9 mouse cellular contexts compared by ENCODE assay signal in genomic region chr9:37543869-37544440, GRCm38 (mm10). TPM values are rescaled to one million over a fixed set of nuclear protein-coding genes. Genes with fewer than 3 reads are reported as not detected.
A peak's percentile ranks its signal among the peaks of the same experiment; 100 is the strongest.
DNase-seq lines count a peak whose midpoint lies in the region; ATAC-seq and TF ChIP-seq lines count a peak whose summit lies in the region.
"Had no signal": no experiment of that assay in that cellular context is flagged by ENCODE, and none has a peak within 500 bp of the region (broad histone marks: within the 10 kb centered on the region; RNA-seq: fewer than 3 reads in every experiment).

No protein-coding gene starts in this region.

- no peak for ATAC-seq in heart, embryonic 11.5 days (replicated peaks; ENCODE audit: insufficient number of reproducible peaks, low FRiP score, low TSS enrichment)
- ATAC-seq in embryonic facial prominence, embryonic 13.5 days (ENCODE audit: insufficient number of reproducible peaks, insufficient read depth, low FRiP score, low TSS enrichment, low read depth), result 0 out of 2 replicates have a peak, but pooled peaks have one; percentile 24
- ATAC-seq in midbrain, embryonic 12.5 days (ENCODE audit: low FRiP score, low read depth), result no peak
- ATAC-seq in inflammation-experienced regulatory T-cells, adult 6 months, result no peak
- ATAC-seq in megakaryocyte, adult 5-6 weeks (ENCODE audit: poor library complexity, severe bottlenecking), result no peak

- H3K9me3 ChIP-seq in heart, embryonic 11.5 days (replicated peaks; ENCODE audit: control insufficient read depth, low read length), result no peaks in the 10 kb centered on the region
- H3K9me3 ChIP-seq in embryonic facial prominence, embryonic 13.5 days, result no peaks in the 10 kb centered on the region
- no peaks in the 10 kb centered on the region for H3K9me3 ChIP-seq in midbrain, embryonic 12.5 days

- no peaks in the 10 kb centered on the region for H3K36me3 ChIP-seq in heart, embryonic 11.5 days (ENCODE audit: control insufficient read depth, insufficient read depth, low read length)
- H3K36me3 ChIP-seq in embryonic facial prominence, embryonic 13.5 days, result no peaks in the 10 kb centered on the region
- no peaks in the 10 kb centered on the region for H3K36me3 ChIP-seq in kidney, adult 2 months (ENCODE audit: control insufficient read depth, insufficient read depth, low read length)
- no peaks in the 10 kb centered on the region for H3K36me3 ChIP-seq in midbrain, embryonic 12.5 days

- H3K4me1 ChIP-seq in heart, embryonic 11.5 days (ENCODE audit: control insufficient read depth, insufficient read depth, low read length), result peaks cover 9% of the 10 kb centered on the region; the same call in 1 of the 2 replicates
- peaks cover 24% of the 10 kb centered on the region for H3K4me1 ChIP-seq in embryonic facial prominence, embryonic 13.5 days
- H3K4me1 ChIP-seq in kidney, adult 2 months (ENCODE audit: control insufficient read depth, insufficient read depth, low read length), result peaks cover 8% of the 10 kb centered on the region; the same call in 1 of the 2 replicates
- H3K4me1 ChIP-seq in midbrain, embryonic 12.5 days, result peaks cover 16% of the 10 kb centered on the region

- intact Hi-C loops in heart, postnatal 36 days (cut with DNase I), result loop anchor here (1.0 to 2.0 kb wide), 2 partner anchors 14 to 81 kb away; no protein-coding TSS in a partner anchor
- intact Hi-C loops in left cerebral cortex, postnatal 14 days (cut with DNase I), result loop anchor here (2.0 kb wide), 1 partner anchor 113 kb away; no protein-coding TSS in a partner anchor

- TF ChIP-seq CTCF in kidney, adult 2 months (conservative IDR thresholded peaks at IDR 0.05; ENCODE audit: insufficient read depth, insufficient read length, low read depth, low read length), result no peak

- peak overlapping the region; percentile 45 for H3K4me3 ChIP-seq in heart, embryonic 11.5 days (ENCODE audit: low read depth, low read length)
- peak overlapping the region; percentile 38 for H3K4me3 ChIP-seq in embryonic facial prominence, embryonic 13.5 days
- peak overlapping the region; percentile 35 for H3K4me3 ChIP-seq in kidney, adult 2 months (ENCODE audit: insufficient read depth, low read depth, low read length)
- H3K4me3 ChIP-seq in midbrain, embryonic 12.5 days, result peak overlapping the region; percentile 32

- WGBS in heart, embryonic 11.5 days (ENCODE audit: insufficient replicate concordance), result 26% methylated on average over 12 of the region's 12 CpGs
- 28% methylated on average over 12 of the region's 12 CpGs for WGBS in embryonic facial prominence, embryonic 13.5 days
- WGBS in kidney, adult 2 months, result 30% methylated on average over 12 of the region's 12 CpGs
- WGBS in midbrain, embryonic 12.5 days, result 24% methylated on average over 12 of the region's 12 CpGs

- H3K27me3 ChIP-seq in heart, embryonic 11.5 days (ENCODE audit: control insufficient read depth, insufficient read depth, low read length), result peaks cover 18% of the 10 kb centered on the region
- H3K27me3 ChIP-seq in embryonic facial prominence, embryonic 13.5 days, result peaks cover 40% of the 10 kb centered on the region
- H3K27me3 ChIP-seq in kidney, adult 2 months (replicated peaks; ENCODE audit: control insufficient read depth, insufficient read depth, low read length), result no peaks in the 10 kb centered on the region
- peaks cover 88% of the 10 kb centered on the region for H3K27me3 ChIP-seq in midbrain, embryonic 12.5 days

- peak overlapping the region; percentile 77 for H3K4me2 ChIP-seq in heart, embryonic 11.5 days
- H3K4me2 ChIP-seq in embryonic facial prominence, embryonic 13.5 days, result peak overlapping the region; percentile 69
- peak overlapping the region; percentile 54 for H3K4me2 ChIP-seq in midbrain, embryonic 12.5 days (replicated peaks)

- no peak overlapping the region for H3K27ac ChIP-seq in heart, embryonic 11.5 days (ENCODE audit: low read depth, low read length)
- H3K27ac ChIP-seq in embryonic facial prominence, embryonic 13.5 days, result no peak overlapping the region
- peak overlapping the region; percentile 56 for H3K27ac ChIP-seq in kidney, adult 2 months (ENCODE audit: insufficient read depth, low read depth, low read length)
- H3K27ac ChIP-seq in midbrain, embryonic 12.5 days (replicated peaks), result no peak overlapping the region

- no peak for DNase-seq in heart, postnatal 36 days
- peak; percentile 60 for DNase-seq in kidney, adult 2 months
- no peak for DNase-seq in left cerebral cortex, postnatal 14 days (ENCODE audit: low spot score in 2 of 2)

- H3K9ac ChIP-seq in heart, embryonic 11.5 days (ENCODE audit: low read depth, low read length), result no peak overlapping the region
- H3K9ac ChIP-seq in embryonic facial prominence, embryonic 13.5 days, result 0 out of 2 replicates have a peak overlapping the region, but pooled peaks have one; percentile 54
- no peak overlapping the region for H3K9ac ChIP-seq in midbrain, embryonic 12.5 days (replicated peaks)

- no peak for TF ChIP-seq POLR2A in kidney, adult 2 months (IDR thresholded peaks at IDR 0.05; ENCODE audit: low read depth, low read length)

RNA-seq across cellular contexts. Expression of gene Vsig2, which starts 4.9 kb away (rescaled TPM):
- polyA plus RNA-seq in heart, embryonic 11.5 days (2014; fragmentation: Nextera tagmentation; extraction: Ambion mirVana), result 1.5 and 1.6 TPM in 2 replicates
- 1 to 10 TPM; 4.0 to 4.7 TPM for total RNA-seq in heart, postnatal 36 days (2021)
- polyA plus RNA-seq in embryonic facial prominence, embryonic 13.5 days (2015; fragmentation: Nextera tagmentation; extraction: Ambion mirVana), result 1.5 and 1.6 TPM in 2 replicates
- 7.6 and 9.1 TPM in 2 replicates for polyA plus RNA-seq in kidney, adult 2 months (2012; rRNA removed)
- polyA plus RNA-seq in midbrain, embryonic 12.5 days (2016; fragmentation: Nextera tagmentation; extraction: Ambion mirVana), result 0.56 TPM in 1 of 2 replicates, not detected in the other
- polyA plus RNA-seq in inflammation-experienced regulatory T-cells, adult 6 months (2017; shearing (Covaris generic)), result under 1 TPM in 1 of 3 experiments, not detected in 2; 0.54 TPM
- total RNA-seq in left cerebral cortex, postnatal 14 days (2021), result 1 to 10 TPM; 2.8 TPM
- not detected in 2 replicates for total RNA-seq in megakaryocyte, adult 5-6 weeks (2015)
- total RNA-seq in megakaryocyte, adult 5-6 weeks (2017), result not detected in 2 replicates
- total RNA-seq: megakaryocyte-erythroid progenitor cell, adult 5-6 weeks had no signal

RNA-seq across cellular contexts. Expression of gene Nrgn, which starts 8.7 kb away (rescaled TPM):
- polyA plus RNA-seq in heart, embryonic 11.5 days (2014; fragmentation: Nextera tagmentation; extraction: Ambion mirVana), result 4.8 and 5.2 TPM in 2 replicates
- total RNA-seq in heart, postnatal 36 days (2021), result 1 to 10 TPM; 4.5 to 6.1 TPM
- polyA plus RNA-seq in embryonic facial prominence, embryonic 13.5 days (2015; fragmentation: Nextera tagmentation; extraction: Ambion mirVana), result 8.6 and 10.3 TPM in 2 replicates
- 4.7 and 7.7 TPM in 2 replicates for polyA plus RNA-seq in kidney, adult 2 months (2012; rRNA removed)
- polyA plus RNA-seq in midbrain, embryonic 12.5 days (2016; fragmentation: Nextera tagmentation; extraction: Ambion mirVana), result 3.0 and 3.4 TPM in 2 replicates
- polyA plus RNA-seq in inflammation-experienced regulatory T-cells, adult 6 months (2017; shearing (Covaris generic)), result 10 to 100 TPM in 1 of 3 experiments, under 1 TPM in 1, not detected in 1; 0.58 to 21.3 TPM
- 1,000 to 10,000 TPM; 2,700 to 3,013 TPM for total RNA-seq in left cerebral cortex, postnatal 14 days (2021)
- 0.25 and 1.4 TPM in 2 replicates for total RNA-seq in megakaryocyte, adult 5-6 weeks (2015)
- total RNA-seq in megakaryocyte, adult 5-6 weeks (2017), result not detected in 2 replicates

RNA-seq across cellular contexts. Expression of gene Siae, which starts 11.5 kb away (rescaled TPM):
- polyA plus RNA-seq in heart, embryonic 11.5 days (2014; fragmentation: Nextera tagmentation; extraction: Ambion mirVana), result 7.8 and 10.6 TPM in 2 replicates
- 1 to 10 TPM; 9.6 to 9.7 TPM for total RNA-seq in heart, postnatal 36 days (2021)
- polyA plus RNA-seq in embryonic facial prominence, embryonic 13.5 days (2015; fragmentation: Nextera tagmentation; extraction: Ambion mirVana), result 9.5 and 10.0 TPM in 2 replicates
- 17.8 and 18.3 TPM in 2 replicates for polyA plus RNA-seq in kidney, adult 2 months (2012; rRNA removed)
- 6.8 and 7.7 TPM in 2 replicates for polyA plus RNA-seq in midbrain, embryonic 12.5 days (2016; fragmentation: Nextera tagmentation; extraction: Ambion mirVana)
- 10 to 100 TPM; 11.7 to 19.8 (median 13.9) TPM for polyA plus RNA-seq in inflammation-experienced regulatory T-cells, adult 6 months (2017; shearing (Covaris generic))
- total RNA-seq in left cerebral cortex, postnatal 14 days (2021), result 10 to 100 TPM; 14.4 to 19.2 TPM
- 10.2 and 10.9 TPM in 2 replicates for total RNA-seq in megakaryocyte, adult 5-6 weeks (2015)
- 9.1 and 9.8 TPM in 2 replicates for total RNA-seq in megakaryocyte, adult 5-6 weeks (2017)

RNA-seq across cellular contexts. Expression of gene Esam, which starts 16.1 kb away (rescaled TPM):
- polyA plus RNA-seq in heart, embryonic 11.5 days (2014; fragmentation: Nextera tagmentation; extraction: Ambion mirVana), result 45.4 and 59.6 TPM in 2 replicates
- 10 to 100 TPM; 66.9 to 79.2 TPM for total RNA-seq in heart, postnatal 36 days (2021)
- polyA plus RNA-seq in embryonic facial prominence, embryonic 13.5 days (2015; fragmentation: Nextera tagmentation; extraction: Ambion mirVana), result 39.5 and 41.7 TPM in 2 replicates
- polyA plus RNA-seq in kidney, adult 2 months (2012; rRNA removed), result 54.9 and 55.5 TPM in 2 replicates
- polyA plus RNA-seq in midbrain, embryonic 12.5 days (2016; fragmentation: Nextera tagmentation; extraction: Ambion mirVana), result 29.3 and 30.2 TPM in 2 replicates
- under 1 TPM in 1 of 3 experiments, not detected in 2; 0.69 TPM for polyA plus RNA-seq in inflammation-experienced regulatory T-cells, adult 6 months (2017; shearing (Covaris generic))
- 10 to 100 TPM; 28.8 to 34.2 TPM for total RNA-seq in left cerebral cortex, postnatal 14 days (2021)
- 0.27 and 0.36 TPM in 2 replicates for total RNA-seq in megakaryocyte, adult 5-6 weeks (2015)
- total RNA-seq in megakaryocyte, adult 5-6 weeks (2017), result not detected in 2 replicates

RNA-seq across cellular contexts. Expression of gene Msantd2, which starts 54.8 kb away (rescaled TPM):
- 20.2 and 20.5 TPM in 2 replicates for polyA plus RNA-seq in heart, embryonic 11.5 days (2014; fragmentation: Nextera tagmentation; extraction: Ambion mirVana)
- total RNA-seq in heart, postnatal 36 days (2021), result 1 to 10 TPM; 6.7 to 6.9 TPM
- 31.1 and 34.9 TPM in 2 replicates for polyA plus RNA-seq in embryonic facial prominence, embryonic 13.5 days (2015; fragmentation: Nextera tagmentation; extraction: Ambion mirVana)
- 12.1 and 15.7 TPM in 2 replicates for polyA plus RNA-seq in kidney, adult 2 months (2012; rRNA removed)
- polyA plus RNA-seq in midbrain, embryonic 12.5 days (2016; fragmentation: Nextera tagmentation; extraction: Ambion mirVana), result 45.7 and 53.3 TPM in 2 replicates
- 10 to 100 TPM in 2 of 3 experiments, 1 to 10 TPM in 1; 5.3 to 16.0 (median 11.6) TPM for polyA plus RNA-seq in inflammation-experienced regulatory T-cells, adult 6 months (2017; shearing (Covaris generic))
- 10 to 100 TPM; 19.2 to 28.3 TPM for total RNA-seq in left cerebral cortex, postnatal 14 days (2021)
- 15.1 and 18.4 TPM in 2 replicates for total RNA-seq in megakaryocyte, adult 5-6 weeks (2015)
- total RNA-seq in megakaryocyte, adult 5-6 weeks (2017), result 24.4 and 26.4 TPM in 2 replicates
